Mouse (Mus musculus): ENCODE results near the gene Tlr3.
A peak's percentile ranks its signal among the peaks of the same experiment; 100 is the strongest.

DNA sequence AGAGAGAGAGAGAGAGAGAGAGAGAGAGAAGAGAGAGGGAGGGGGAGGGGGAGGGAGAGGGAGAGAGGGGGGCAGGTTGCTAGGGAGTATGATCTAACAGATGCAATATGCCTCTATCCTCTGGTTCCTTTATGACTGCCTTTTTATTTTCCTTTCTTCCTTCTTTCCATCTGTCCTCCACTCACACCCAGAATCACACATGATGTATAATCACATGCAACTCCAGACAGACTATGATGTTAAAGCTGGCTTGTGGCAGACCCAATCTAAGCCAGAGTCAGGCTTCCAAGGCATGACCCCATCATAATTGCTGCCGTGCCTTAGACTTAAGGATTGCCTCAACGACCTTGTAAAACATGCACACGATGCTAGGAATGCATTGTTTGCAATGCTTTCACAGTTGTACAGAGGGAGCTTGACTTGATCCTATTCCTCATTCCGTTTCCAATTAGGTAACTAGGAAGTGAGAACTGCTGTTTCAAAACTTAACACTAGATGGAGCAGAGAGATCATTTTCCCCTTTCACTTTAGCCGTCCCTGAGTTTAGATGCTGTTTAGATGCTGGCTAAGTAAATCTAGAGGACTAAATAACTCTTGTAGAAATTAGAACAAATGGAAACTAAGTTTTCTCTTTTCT lies 28.1 kb upstream of the Tlr3 start:
- TF ChIP-seq CTCF (IDR thresholded peaks at IDR 0.05; ENCODE audit: low read depth, low read length) (peak; percentile 29), POLR2A (IDR thresholded peaks at IDR 0.05; ENCODE audit: insufficient read depth, low read length) (no peak), EP300 (IDR thresholded peaks at IDR 0.05; ENCODE audit: insufficient read depth, low read depth, low read length) (no peak)

Data from ES-Bruce4 (cell line).